Mouse (Mus musculus) midbrain, embryonic 14.5 days (tissue): Measurements from ENCODE around the gene Tbc1d23. TPM values are rescaled to one million over a fixed set of nuclear protein-coding genes. Genes with fewer than 3 reads are reported as not detected.
"Not testable (repeated sequence)": the region's sequence is repeated elsewhere in the genome, so short reads cannot be mapped to it uniquely, and the experiment has no call there.

Source experiments
- ATAC-seq: fragments of 200-750 bp; cut with Nextera tagmentation; 2 replicates; pipeline ENCODE4 v1.8.0; 2017; ENCODE audit warnings: moderate number of reproducible peaks, moderate library complexity; ENCODE audit not compliant: low FRiP score, low TSS enrichment
- DNase-seq: peaks from one replicate; pipeline ENCODE4 v3.0.0-alpha.2; 2015
- H3K27ac ChIP-seq: fragments of 300-500 bp; sonication (generic); replicated peaks from 2 replicates; pipeline ENCODE4 v1.5.1; 2014; ENCODE audit warnings: mild to moderate bottlenecking, low read depth, low read length, moderate library complexity
- H3K27me3 ChIP-seq: fragments of 300-500 bp; sonication (generic); 2 replicates; pipeline ENCODE4 v1.6.1; 2014; ENCODE audit warnings: low read length, control low read depth, mixed read lengths; ENCODE audit not compliant: control insufficient read depth, insufficient read depth
- H3K36me3 ChIP-seq: fragments of 300-500 bp; sonication (generic); 2 replicates; pipeline ENCODE4 v1.6.1; 2014; ENCODE audit warnings: low read length, control low read depth; ENCODE audit not compliant: control insufficient read depth, insufficient read depth
- H3K4me1 ChIP-seq: fragments of 300-500 bp; sonication (generic); 2 replicates; pipeline ENCODE4 v1.6.1; 2014; ENCODE audit warnings: mild to moderate bottlenecking, antibody characterized with exemption, low read length, control low read depth; ENCODE audit not compliant: control insufficient read depth, insufficient read depth
- H3K4me2 ChIP-seq: fragments of 300-500 bp; sonication (generic); 2 replicates; pipeline ENCODE4 v1.6.1; 2014; ENCODE audit warnings: mild to moderate bottlenecking, low read length, moderate library complexity
- H3K4me3 ChIP-seq: fragments of 300-500 bp; sonication (generic); replicated peaks from 2 replicates; pipeline ENCODE4 v1.5.1; 2014; ENCODE audit warnings: low read depth, low read length
- H3K9ac ChIP-seq: fragments of 300-500 bp; sonication (generic); replicated peaks from 2 replicates; pipeline ENCODE4 v1.6.1; 2014; ENCODE audit warnings: mild to moderate bottlenecking, low read length, moderate library complexity
- H3K9me3 ChIP-seq: fragments of 300-500 bp; sonication (generic); 2 replicates; pipeline ENCODE4 v1.6.1; 2016; ENCODE audit warnings: low read length, control low read depth, mixed read lengths; ENCODE audit not compliant: control insufficient read depth
- WGBS: fragments of 180-500 bp; shearing (Covaris S2); extraction: QIAGEN DNeasy Blood & Tissue Kit; methylation state at CpG from one replicate; pipeline ENCODE4 v1.1.7; 2014; 5-methylcytosine and 5-hydroxymethylcytosine counted together
- polyA plus RNA-seq: library from polyadenylated mRNA; unstranded; fragments of >200 nt; fragmentation: Nextera tagmentation; extraction: Ambion mirVana; gene quantifications from 2 replicates; pipeline ENCODE4 v1.2.1, GENCODE M21; 2014

The Tbc1d23 gene
- polyA plus RNA-seq, 1 experiment from 2014 or later: 47.4 TPM

- Histone ChIP-seq H3K36me3 (peaks cover 40% of the 10 kb centered on the region), H3K4me3 (no peak overlapping the region), H3K9ac (no peak overlapping the region), H3K9me3 (no peaks in the 10 kb centered on the region), H3K27ac (no peak overlapping the region), H3K4me1 (no peaks in the 10 kb centered on the region), H3K4me2 (no peak overlapping the region), H3K27me3 (no peaks in the 10 kb centered on the region)
- DNase-seq (no peak), ATAC-seq (no peak)
- 83% methylated on average over 2 of the region's 2 CpGs for WGBS
Measured at GRCm38 (mm10) chr16:57175751-57176150, 55.6 kb downstream of the Tbc1d23 start.

GRCm38 (mm10) chr16:57174480-57174879 lies 56.8 kb downstream of the Tbc1d23 start:
- not testable (repeated sequence) for H3K27me3 ChIP-seq, H3K4me3 ChIP-seq, H3K27ac ChIP-seq, H3K9me3 ChIP-seq, ATAC-seq, H3K9ac ChIP-seq, H3K4me1 ChIP-seq, DNase-seq, H3K4me2 ChIP-seq
- H3K36me3 ChIP-seq: peaks cover 46% of the 10 kb centered on the region

DNA sequence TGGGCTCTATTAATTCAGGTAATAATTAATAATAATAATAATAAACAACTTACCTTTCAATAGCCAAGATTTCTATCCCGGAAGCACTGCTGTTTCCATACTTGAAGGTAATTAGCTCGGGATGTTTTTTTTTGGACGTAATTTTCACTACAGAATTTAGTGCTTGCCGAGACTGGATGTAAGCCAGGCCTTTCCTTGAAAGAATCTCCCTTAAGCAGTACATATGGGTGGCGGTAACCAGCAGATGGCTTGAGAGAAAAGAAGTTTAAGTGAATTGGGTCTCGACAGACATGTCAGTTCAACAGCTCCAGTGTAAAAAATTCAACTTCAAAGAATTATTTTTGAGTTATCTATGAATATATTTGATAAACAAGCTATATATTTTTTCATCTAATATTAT lies 59.7 kb downstream of the Tbc1d23 start:
- ATAC-seq: no peak
- peaks cover 40% of the 10 kb centered on the region for H3K36me3 ChIP-seq
- no peak for DNase-seq
- no peak overlapping the region for H3K4me2 ChIP-seq
- no peaks in the 10 kb centered on the region for H3K9me3 ChIP-seq
- no peak overlapping the region for H3K9ac ChIP-seq
- WGBS: 93% methylated on average over 6 of the region's 6 CpGs
- no peak overlapping the region for H3K27ac ChIP-seq
- no peaks in the 10 kb centered on the region for H3K27me3 ChIP-seq
- H3K4me3 ChIP-seq: no peak overlapping the region
- H3K4me1 ChIP-seq: peaks cover 8% of the 10 kb centered on the region; the same call in 1 of the 2 replicates

- ATAC-seq: no peak
Measured at GRCm38 (mm10) chr16:57171161-57171560, 60.1 kb downstream of the Tbc1d23 start.

GRCm38 (mm10) chr16:57168236-57168635 lies 63.1 kb downstream of the Tbc1d23 start:
- DNase-seq: no peak
- Histone ChIP-seq H3K27ac (no peak overlapping the region), H3K36me3 (peaks cover 30% of the 10 kb centered on the region), H3K4me3 (no peak overlapping the region), H3K4me1 (peaks cover 13% of the 10 kb centered on the region; the same call in 1 of the 2 replicates), H3K9me3 (no peaks in the 10 kb centered on the region), H3K27me3 (no peaks in the 10 kb centered on the region), H3K4me2 (peak overlapping the region; percentile 84), H3K9ac (0 out of 2 replicates have a peak overlapping the region, but pooled peaks have one; percentile 23)
- WGBS: 44% methylated on average over 4 of the region's 4 CpGs
- ATAC-seq: no peak

More at GRCm38 (mm10) chr16:57171161-57171560, 60.1 kb downstream of the Tbc1d23 start:
- no peaks in the 10 kb centered on the region for H3K9me3 ChIP-seq
- WGBS: 95% methylated on average over 8 of the region's 8 CpGs
- no peak overlapping the region for H3K4me2 ChIP-seq
- no peak overlapping the region for H3K27ac ChIP-seq
- DNase-seq: no peak
- H3K27me3 ChIP-seq: no peaks in the 10 kb centered on the region
- H3K4me3 ChIP-seq: no peak overlapping the region
- H3K4me1 ChIP-seq: peaks cover 12% of the 10 kb centered on the region; the same call in 1 of the 2 replicates
- peaks cover 36% of the 10 kb centered on the region for H3K36me3 ChIP-seq
- H3K9ac ChIP-seq: no peak overlapping the region

DNA sequence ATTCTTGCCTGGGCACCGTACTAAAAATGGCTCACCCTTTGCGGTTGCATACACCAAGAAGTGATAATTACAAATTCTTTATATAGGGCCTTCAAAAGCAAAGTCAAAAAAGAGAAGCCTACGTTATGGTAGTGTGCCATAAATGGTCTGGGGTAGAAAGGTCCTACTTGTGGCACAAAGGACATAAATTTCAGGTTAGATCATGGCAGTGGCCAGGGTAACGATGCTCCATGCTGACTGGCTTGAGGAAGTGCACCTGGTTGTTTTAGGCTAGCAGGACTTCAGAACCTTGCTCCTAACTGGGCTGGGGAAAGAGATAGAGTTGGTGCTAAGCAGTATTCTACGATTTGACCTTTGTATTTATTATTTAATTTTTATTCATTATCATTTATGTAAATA lies 63.8 kb downstream of the Tbc1d23 start:
- Histone ChIP-seq H3K4me3 (peak overlapping the region; percentile 60), H3K9ac (peak overlapping the region; percentile 70), H3K27me3 (no peaks in the 10 kb centered on the region), H3K4me1 (peaks cover 13% of the 10 kb centered on the region; the same call in 1 of the 2 replicates), H3K4me2 (peak overlapping the region; percentile 84), H3K27ac (peak overlapping the region; percentile 81), H3K36me3 (peaks cover 29% of the 10 kb centered on the region), H3K9me3 (no peaks in the 10 kb centered on the region)
- ATAC-seq: peak; percentile 59
- WGBS: 33% methylated on average over 5 of the region's 5 CpGs
- no peak for DNase-seq

DNA sequence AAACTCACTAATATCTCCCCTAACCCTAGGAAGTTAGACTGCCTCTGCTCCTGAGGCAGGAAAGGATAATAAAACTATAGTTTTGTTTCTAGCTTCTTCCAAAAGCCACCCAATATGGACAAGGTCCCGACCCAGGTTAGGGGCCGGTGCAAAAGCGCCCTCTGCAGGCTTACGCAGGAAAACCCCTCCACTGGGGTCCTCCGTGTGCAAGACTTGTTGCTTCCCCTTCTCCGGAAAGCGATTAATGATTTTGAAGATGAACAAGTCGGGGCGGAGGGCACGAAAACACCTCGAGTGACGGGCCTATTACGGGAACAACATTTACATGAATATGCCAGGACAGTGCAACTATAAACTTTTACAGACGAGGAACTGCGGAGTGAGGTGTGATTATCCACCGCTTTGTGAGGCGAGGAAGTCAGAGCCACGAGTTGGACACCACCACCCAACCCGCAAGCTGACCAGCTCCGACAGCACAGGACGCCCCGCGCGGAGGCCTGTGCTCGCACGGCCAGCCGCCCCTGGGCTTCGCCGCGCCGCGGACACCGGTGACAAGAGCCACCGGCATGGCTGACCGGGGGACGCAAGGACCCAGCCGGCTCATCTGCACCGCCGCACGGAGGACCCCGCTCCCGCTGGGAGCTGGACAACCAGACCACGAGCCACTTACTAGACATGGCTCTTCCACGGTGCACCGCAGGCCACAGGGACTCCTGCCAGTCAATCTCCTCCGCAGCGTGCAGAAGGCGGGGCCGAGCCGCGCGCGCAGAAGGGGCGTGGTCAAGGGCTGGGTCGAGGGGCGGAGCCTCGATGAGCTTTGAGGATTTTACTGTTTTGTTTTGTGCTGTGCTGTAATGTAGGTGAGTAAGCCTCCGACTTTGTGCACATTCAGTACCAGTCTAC lies 64.4 kb downstream of the Tbc1d23 start, which contains the start of gene Nit2:
TSS of gene Nit2 (minus strand) at position 731 of the 903 bp plus-strand sequence.
- Histone ChIP-seq H3K4me1 (peaks cover 13% of the 10 kb centered on the region; the same call in 1 of the 2 replicates), H3K27ac (peak within 1 kb of the TSS; percentile 81), H3K36me3 (peaks cover 26% of the 10 kb centered on the region), H3K9ac (peak within 1 kb of the TSS; percentile 70), H3K4me3 (peak within 1 kb of the TSS; percentile 60), H3K4me2 (peak within 1 kb of the TSS; percentile 84), H3K27me3 (no peaks in the 10 kb centered on the region), H3K9me3 (no peaks in the 10 kb centered on the region)
- under 1% methylated on average over 58 of the region's 58 CpGs for WGBS
- DNase-seq: peak; percentile 94
- peak; percentile 98 for ATAC-seq

- peaks cover 27% of the 10 kb centered on the region for H3K36me3 ChIP-seq
- H3K9ac ChIP-seq: no peak overlapping the region
- peak overlapping the region; percentile 84 for H3K4me2 ChIP-seq
- no peak for DNase-seq
- WGBS: 92% methylated on average over 6 of the region's 6 CpGs
- peaks cover 13% of the 10 kb centered on the region; the same call in 1 of the 2 replicates for H3K4me1 ChIP-seq
- H3K27me3 ChIP-seq: no peaks in the 10 kb centered on the region
- no peaks in the 10 kb centered on the region for H3K9me3 ChIP-seq
- H3K4me3 ChIP-seq: peak overlapping the region; percentile 60
- no peak overlapping the region for H3K27ac ChIP-seq
- ATAC-seq: no peak
Measured at GRCm38 (mm10) chr16:57166086-57166485, 65.2 kb downstream of the Tbc1d23 start.
